Mouse (Mus musculus): ENCODE data around the gene Fgf4. TPM values are rescaled to one million over a fixed set of nuclear protein-coding genes. Genes with fewer than 3 reads are reported as not detected.

The Fgf4 gene
- polyA plus RNA-seq, 1 experiment: 82.9 TPM

GRCm38 (mm10) chr7:144823988-144824387 is 23.2 kb upstream of the Fgf4 start:
- Histone ChIP-seq H3K4me3 (ENCODE audit: low read depth, low read length) (no peak overlapping the region), H3K9ac (ENCODE audit: low read depth, poor library complexity, severe bottlenecking) (no peak overlapping the region), H3K9me3 (replicated peaks; ENCODE audit: control insufficient read depth, insufficient read depth, low read length, poor library complexity, severe bottlenecking) (no peaks in the 10 kb centered on the region), H3K27me3 (ENCODE audit: control insufficient read depth, insufficient read depth, low read length, poor library complexity, severe bottlenecking) (no peaks in the 10 kb centered on the region), H3K4me1 (ENCODE audit: control insufficient read depth, insufficient read depth, low read length) (peaks cover 5% of the 10 kb centered on the region), H3K36me3 (ENCODE audit: control insufficient read depth, insufficient read depth, low read length, poor library complexity, severe bottlenecking) (no peaks in the 10 kb centered on the region), H3K27ac (ENCODE audit: insufficient read depth, low read length) (no peak overlapping the region)
- TF ChIP-seq POLR2A (IDR thresholded peaks at IDR 0.05; ENCODE audit: insufficient read depth, low read length): no peak

GRCm38 (mm10) chr7:144828369-144828768 is 18.8 kb upstream of the Fgf4 start:
- no peaks in the 10 kb centered on the region for H3K36me3 ChIP-seq (ENCODE audit: control insufficient read depth, insufficient read depth, low read length, poor library complexity, severe bottlenecking)
- H3K9ac ChIP-seq (ENCODE audit: low read depth, poor library complexity, severe bottlenecking): no peak overlapping the region
- no peak for TF ChIP-seq EP300 (IDR thresholded peaks at IDR 0.05; ENCODE audit: insufficient read depth, low read depth, low read length)
- no peak for TF ChIP-seq POLR2A (IDR thresholded peaks at IDR 0.05; ENCODE audit: insufficient read depth, low read length)
- no peak for TF ChIP-seq CTCF (IDR thresholded peaks at IDR 0.05; ENCODE audit: low read depth, low read length)
- no peaks in the 10 kb centered on the region for H3K27me3 ChIP-seq (ENCODE audit: control insufficient read depth, insufficient read depth, low read length, poor library complexity, severe bottlenecking)
- H3K27ac ChIP-seq (ENCODE audit: insufficient read depth, low read length): no peak overlapping the region
- H3K4me1 ChIP-seq (ENCODE audit: control insufficient read depth, insufficient read depth, low read length): no peaks in the 10 kb centered on the region
- H3K4me3 ChIP-seq (ENCODE audit: low read depth, low read length): no peak overlapping the region
- H3K9me3 ChIP-seq (replicated peaks; ENCODE audit: control insufficient read depth, insufficient read depth, low read length, poor library complexity, severe bottlenecking): no peaks in the 10 kb centered on the region

GRCm38 (mm10) chr7:144837891-144838488 is 9.2 kb upstream of the Fgf4 start, which contains the start of gene Fgf3:
Fgf3 (plus strand) TSS chr7:144838083.
- Histone ChIP-seq H3K27me3 (ENCODE audit: control insufficient read depth, insufficient read depth, low read length, poor library complexity, severe bottlenecking) (peaks cover 11% of the 10 kb centered on the region), H3K4me1 (ENCODE audit: control insufficient read depth, insufficient read depth, low read length) (no peaks in the 10 kb centered on the region), H3K9me3 (replicated peaks; ENCODE audit: control insufficient read depth, insufficient read depth, low read length, poor library complexity, severe bottlenecking) (no peaks in the 10 kb centered on the region), H3K9ac (ENCODE audit: low read depth, poor library complexity, severe bottlenecking) (peak within 1 kb of the TSS; percentile 62), H3K36me3 (ENCODE audit: control insufficient read depth, insufficient read depth, low read length, poor library complexity, severe bottlenecking) (no peaks in the 10 kb centered on the region), H3K27ac (ENCODE audit: insufficient read depth, low read length) (no peak within 1 kb of the TSS), H3K4me3 (ENCODE audit: low read depth, low read length) (peak within 1 kb of the TSS; percentile 51)
- TF ChIP-seq CTCF (IDR thresholded peaks at IDR 0.05; ENCODE audit: low read depth, low read length) (no peak), POLR2A (IDR thresholded peaks at IDR 0.05; ENCODE audit: insufficient read depth, low read length) (no peak), EP300 (IDR thresholded peaks at IDR 0.05; ENCODE audit: insufficient read depth, low read depth, low read length) (no peak)

- Histone ChIP-seq H3K9ac (ENCODE audit: low read depth, poor library complexity, severe bottlenecking) (peak overlapping the region; percentile 62), H3K9me3 (replicated peaks; ENCODE audit: control insufficient read depth, insufficient read depth, low read length, poor library complexity, severe bottlenecking) (no peaks in the 10 kb centered on the region), H3K4me3 (ENCODE audit: low read depth, low read length) (peak overlapping the region; percentile 51)
Measured at GRCm38 (mm10) chr7:144838522-144839503, 8.4 kb upstream of the Fgf4 start.

DNA sequence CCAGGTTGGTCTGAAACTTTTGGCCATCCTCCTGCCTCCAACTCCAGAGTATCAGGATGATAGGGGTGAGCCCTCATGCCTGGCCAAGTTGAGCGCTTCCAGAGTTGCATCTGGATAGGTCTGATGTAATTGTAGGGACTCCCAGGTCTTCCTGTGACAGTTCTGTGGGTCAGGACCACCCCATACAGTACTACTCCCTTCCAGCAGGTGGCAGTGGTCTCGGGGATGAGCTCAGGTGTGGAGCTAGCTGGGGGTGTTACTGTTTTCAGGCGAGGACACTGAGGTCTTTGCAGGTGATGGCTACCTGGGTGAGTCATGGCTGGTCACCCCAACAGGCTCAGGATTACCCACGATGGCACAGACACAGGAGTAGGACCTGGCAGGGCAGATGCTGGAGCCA is 1.0 kb upstream of the Fgf4 start:
- H3K36me3 ChIP-seq (ENCODE audit: control insufficient read depth, insufficient read depth, low read length, poor library complexity, severe bottlenecking): no peaks in the 10 kb centered on the region
- no peak overlapping the region for H3K9ac ChIP-seq (ENCODE audit: low read depth, poor library complexity, severe bottlenecking)
- H3K9me3 ChIP-seq (replicated peaks; ENCODE audit: control insufficient read depth, insufficient read depth, low read length, poor library complexity, severe bottlenecking): no peaks in the 10 kb centered on the region
- TF ChIP-seq EP300 (IDR thresholded peaks at IDR 0.05; ENCODE audit: insufficient read depth, low read depth, low read length) (0 out of 2 replicates have a peak, but pooled peaks have one; percentile 37), CTCF (IDR thresholded peaks at IDR 0.05; ENCODE audit: low read depth, low read length) (peak; percentile 94), POLR2A (IDR thresholded peaks at IDR 0.05; ENCODE audit: insufficient read depth, low read length) (no peak)
- no peaks in the 10 kb centered on the region for H3K27me3 ChIP-seq (ENCODE audit: control insufficient read depth, insufficient read depth, low read length, poor library complexity, severe bottlenecking)
- H3K27ac ChIP-seq (ENCODE audit: insufficient read depth, low read length): no peak overlapping the region
- no peak overlapping the region for H3K4me3 ChIP-seq (ENCODE audit: low read depth, low read length)
- H3K4me1 ChIP-seq (ENCODE audit: control insufficient read depth, insufficient read depth, low read length): peaks cover 6% of the 10 kb centered on the region

More at GRCm38 (mm10) chr7:144838522-144839503, 8.4 kb upstream of the Fgf4 start:
- TF ChIP-seq POLR2A (IDR thresholded peaks at IDR 0.05; ENCODE audit: insufficient read depth, low read length) (no peak), EP300 (IDR thresholded peaks at IDR 0.05; ENCODE audit: insufficient read depth, low read depth, low read length) (no peak), CTCF (IDR thresholded peaks at IDR 0.05; ENCODE audit: low read depth, low read length) (no peak)
- Histone ChIP-seq H3K27me3 (ENCODE audit: control insufficient read depth, insufficient read depth, low read length, poor library complexity, severe bottlenecking) (peaks cover 11% of the 10 kb centered on the region), H3K4me1 (ENCODE audit: control insufficient read depth, insufficient read depth, low read length) (no peaks in the 10 kb centered on the region), H3K27ac (ENCODE audit: insufficient read depth, low read length) (no peak overlapping the region), H3K36me3 (ENCODE audit: control insufficient read depth, insufficient read depth, low read length, poor library complexity, severe bottlenecking) (no peaks in the 10 kb centered on the region)

- Histone ChIP-seq H3K36me3 (ENCODE audit: control insufficient read depth, insufficient read depth, low read length, poor library complexity, severe bottlenecking) (no peaks in the 10 kb centered on the region), H3K9me3 (replicated peaks; ENCODE audit: control insufficient read depth, insufficient read depth, low read length, poor library complexity, severe bottlenecking) (no peaks in the 10 kb centered on the region), H3K27ac (ENCODE audit: insufficient read depth, low read length) (peak overlapping the region; percentile 43; the same call in 1 of the 2 replicates), H3K4me3 (ENCODE audit: low read depth, low read length) (no peak overlapping the region), H3K9ac (ENCODE audit: low read depth, poor library complexity, severe bottlenecking) (no peak overlapping the region), H3K4me1 (ENCODE audit: control insufficient read depth, insufficient read depth, low read length) (peaks cover 20% of the 10 kb centered on the region), H3K27me3 (ENCODE audit: control insufficient read depth, insufficient read depth, low read length, poor library complexity, severe bottlenecking) (no peaks in the 10 kb centered on the region)
- peak; percentile 98 for TF ChIP-seq EP300 (IDR thresholded peaks at IDR 0.05; ENCODE audit: insufficient read depth, low read depth, low read length)
- TF ChIP-seq CTCF (IDR thresholded peaks at IDR 0.05; ENCODE audit: low read depth, low read length): peak; percentile 49
- no peak for TF ChIP-seq POLR2A (IDR thresholded peaks at IDR 0.05; ENCODE audit: insufficient read depth, low read length)
Measured at GRCm38 (mm10) chr7:144851321-144851720, 4.2 kb downstream of the Fgf4 start.

Measured in ES-Bruce4 (cell line).